Mouse (Mus musculus) neural tube, embryonic 10.5 days (tissue): ENCODE results near the gene Tbc1d2.
"Not testable (repeated sequence)": the region's sequence is repeated elsewhere in the genome, so short reads cannot be mapped to it uniquely, and the experiment has no call there.

Source experiments
- DNase-seq: peaks from one replicate; pipeline ENCODE4 v3.0.0-alpha.2; 2017; ENCODE audit warnings: low spot score; ENCODE audit errors: extremely low spot score

The Tbc1d2 gene

DNA sequence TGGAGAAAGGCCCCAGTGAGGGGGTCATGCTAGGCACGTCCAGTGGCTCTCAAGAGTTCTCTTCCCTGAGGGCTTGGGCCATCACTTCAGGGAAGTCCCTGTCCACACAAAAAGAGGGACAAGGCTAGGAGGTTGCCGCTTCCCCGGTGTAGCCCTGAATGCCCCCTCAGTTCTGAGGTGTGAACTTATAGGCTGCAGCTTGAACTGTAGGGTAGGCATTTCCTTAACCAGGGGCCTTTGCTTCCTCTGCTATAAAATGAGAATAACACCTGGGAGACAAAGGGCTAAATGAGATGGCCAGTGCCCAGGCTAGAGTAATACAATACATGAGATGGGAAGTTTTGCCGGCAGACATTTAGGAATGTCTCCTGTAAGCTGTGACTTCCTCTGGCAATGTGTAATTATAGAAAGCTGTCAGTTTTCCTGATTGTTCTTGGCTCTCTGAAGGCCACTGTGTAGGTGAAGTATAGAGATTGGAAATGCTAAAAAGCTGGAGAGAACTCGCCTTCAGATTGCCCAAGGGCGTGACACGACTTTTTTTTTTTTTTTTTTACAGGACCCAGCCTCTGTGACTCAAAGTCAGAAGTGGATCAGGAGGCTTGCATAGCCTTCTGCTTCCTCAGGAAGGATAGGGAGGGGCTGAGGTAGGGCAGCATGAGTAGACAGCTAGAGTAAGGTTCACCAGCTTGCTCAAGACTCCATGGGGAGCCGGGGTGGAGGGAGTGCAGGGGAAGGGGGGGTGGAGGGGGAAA lies 6.9 kb downstream of the Tbc1d2 start:
- DNase-seq: no peak

GRCm38 (mm10) chr4:46641283-46641682 lies 8.7 kb downstream of the Tbc1d2 start:
- no peak for DNase-seq

GRCm38 (mm10) chr4:46639866-46640265 lies 10.1 kb downstream of the Tbc1d2 start:
- DNase-seq: no peak

DNA sequence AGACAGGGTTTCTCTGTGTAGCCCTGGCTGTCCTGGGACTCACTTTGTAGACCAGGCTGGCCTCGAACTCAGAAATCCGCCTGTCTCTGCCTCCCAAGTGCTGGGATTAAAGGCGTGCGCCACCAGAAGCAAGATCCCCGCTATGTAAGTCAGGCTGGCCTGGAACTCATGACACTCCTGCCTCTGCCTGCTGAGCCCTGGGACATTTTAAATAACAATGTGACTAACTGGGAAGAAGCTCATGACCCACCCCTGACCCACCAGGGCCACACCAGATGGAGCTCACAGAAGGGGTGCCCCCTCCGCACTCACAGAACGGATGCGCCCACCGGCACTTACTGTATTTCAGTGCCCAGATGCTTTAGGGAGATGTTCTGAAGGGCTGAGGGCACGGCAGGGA lies 12.8 kb downstream of the Tbc1d2 start:
- DNase-seq: not testable (repeated sequence)

- DNase-seq: no peak
Measured at GRCm38 (mm10) chr4:46635702-46636430, 14.1 kb downstream of the Tbc1d2 start.

- no peak for DNase-seq
Measured at GRCm38 (mm10) chr4:46634881-46635280, 15.1 kb downstream of the Tbc1d2 start.

DNA sequence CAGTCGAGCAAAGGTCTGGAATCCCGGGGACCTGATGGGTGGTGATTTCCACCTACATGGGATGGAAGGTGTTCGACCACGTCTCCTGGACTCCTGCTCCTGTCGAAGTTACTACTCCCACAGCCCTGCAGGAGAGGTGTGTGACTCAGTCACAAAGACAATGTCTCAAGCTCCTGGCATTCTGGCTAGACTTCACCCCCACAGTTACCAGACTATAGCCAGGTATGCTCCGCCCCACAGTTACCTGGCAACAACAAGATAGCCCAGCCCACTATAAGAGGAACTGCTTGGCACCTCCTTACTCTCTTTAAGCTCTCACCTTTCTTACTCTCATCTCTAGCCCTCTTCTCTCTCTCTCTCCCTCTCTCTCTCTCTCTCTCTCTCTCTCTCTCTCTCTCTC lies 16.4 kb downstream of the Tbc1d2 start:
- DNase-seq: not testable (repeated sequence)

GRCm38 (mm10) chr4:46632465-46632864 lies 17.5 kb downstream of the Tbc1d2 start:
- DNase-seq: no peak

- no peak for DNase-seq
Measured at GRCm38 (mm10) chr4:46630390-46630789, 19.6 kb downstream of the Tbc1d2 start.

- DNase-seq: no peak
Measured at GRCm38 (mm10) chr4:46628873-46629272, 21.1 kb downstream of the Tbc1d2 start.

GRCm38 (mm10) chr4:46628081-46628480 lies 21.9 kb downstream of the Tbc1d2 start:
- DNase-seq: no peak

DNA sequence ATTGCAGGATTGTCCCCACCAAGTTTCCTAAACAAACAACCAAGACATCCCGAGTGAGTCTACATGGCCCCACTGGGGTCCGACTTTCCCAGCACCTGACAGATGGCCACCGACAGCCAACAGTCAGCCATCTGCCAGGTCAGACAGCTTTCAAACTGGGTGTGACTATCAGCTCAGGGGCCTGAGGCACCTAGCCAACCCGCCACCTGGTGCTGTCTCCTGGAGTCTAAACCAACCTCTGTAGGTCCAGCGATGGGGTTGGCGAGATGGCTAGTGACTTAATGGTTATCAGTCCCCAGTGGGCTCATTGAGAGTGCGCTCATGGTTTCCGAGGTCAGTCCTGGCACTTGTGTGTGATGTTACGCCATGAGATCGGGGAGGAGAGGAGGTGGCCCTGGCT lies 24.9 kb downstream of the Tbc1d2 start:
- DNase-seq: no peak

GRCm38 (mm10) chr4:46623007-46623406 lies 27.0 kb downstream of the Tbc1d2 start:
- DNase-seq: no peak

GRCm38 (mm10) chr4:46620946-46621345 lies 29.1 kb downstream of the Tbc1d2 start:
- no peak for DNase-seq

GRCm38 (mm10) chr4:46620330-46620729 lies 29.7 kb downstream of the Tbc1d2 start:
- DNase-seq: peak; percentile 51

DNA sequence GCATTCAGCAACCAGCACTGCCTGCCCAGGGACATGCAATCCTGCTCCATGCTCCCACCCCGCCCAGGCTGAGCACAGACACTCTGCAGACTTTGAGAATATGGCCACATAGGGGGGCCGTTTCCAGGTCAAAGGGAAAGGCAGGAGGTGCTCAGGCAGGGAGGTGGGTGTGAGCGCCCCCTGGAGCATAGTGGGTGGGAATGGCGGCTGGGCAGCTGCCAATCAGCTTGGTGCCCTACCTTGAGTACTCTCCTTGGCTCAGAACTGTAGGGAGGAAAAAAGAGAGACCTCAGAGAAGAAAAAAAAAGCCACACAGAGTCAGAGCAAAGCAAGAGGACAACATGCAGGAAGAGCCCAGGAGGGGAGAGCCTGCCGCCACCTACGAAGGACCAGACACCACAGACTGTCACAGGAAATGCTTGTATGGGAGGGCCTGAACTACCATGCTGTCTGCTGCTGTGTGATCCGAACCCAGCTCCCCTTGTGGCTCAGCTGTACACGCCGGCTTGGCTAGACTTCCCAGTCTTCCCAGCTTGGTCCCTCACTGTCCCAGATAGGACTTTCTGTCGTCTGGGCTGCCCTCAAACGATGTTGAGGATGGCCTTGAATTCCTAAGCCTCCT lies 31.7 kb downstream of the Tbc1d2 start:
- no peak for DNase-seq

GRCm38 (mm10) chr4:46617408-46617807 lies 32.6 kb downstream of the Tbc1d2 start:
- DNase-seq: no peak

DNA sequence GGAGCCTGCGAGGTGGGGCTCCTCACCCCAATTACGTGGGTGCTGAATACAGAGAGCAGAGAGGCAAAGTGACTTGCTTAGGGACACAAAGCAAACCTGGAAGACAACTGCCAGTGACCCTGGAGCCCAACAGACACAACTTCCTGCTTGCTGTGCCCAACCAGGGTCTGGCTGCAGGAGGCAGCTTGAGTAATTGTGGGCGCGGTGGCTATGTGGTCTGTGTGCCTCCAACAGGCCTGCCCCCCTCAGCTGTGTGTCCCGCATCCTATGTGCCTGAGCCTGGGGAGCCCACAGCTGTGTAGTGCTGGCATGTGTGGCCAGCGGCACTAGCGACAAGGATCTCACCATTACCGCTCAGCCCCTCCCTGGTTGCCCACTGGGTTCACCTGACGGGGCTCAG lies 35.4 kb downstream of the Tbc1d2 start:
- no peak for DNase-seq

DNA sequence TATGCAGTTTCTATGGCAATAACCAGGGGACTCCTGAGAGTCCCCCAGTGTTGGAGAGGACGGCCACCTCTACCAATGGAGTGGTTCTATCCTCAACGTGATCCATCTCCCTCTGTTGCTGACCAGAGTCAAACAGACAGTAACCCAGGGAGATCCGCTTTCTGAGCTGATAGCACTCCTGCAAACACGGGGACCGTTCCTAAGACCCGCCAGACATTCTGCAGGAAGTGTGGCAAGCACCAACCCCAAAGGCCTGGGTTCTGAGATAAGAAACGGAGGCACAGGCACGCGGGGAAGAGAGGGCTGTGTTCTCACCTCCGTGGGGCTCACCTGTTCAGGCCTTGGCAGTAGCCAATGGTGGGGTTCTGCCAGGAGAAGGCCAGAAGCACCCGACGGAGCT lies 36.4 kb downstream of the Tbc1d2 start:
- no peak for DNase-seq

GRCm38 (mm10) chr4:46611181-46611580 lies 38.8 kb downstream of the Tbc1d2 start:
- peak; percentile 90 for DNase-seq

DNA sequence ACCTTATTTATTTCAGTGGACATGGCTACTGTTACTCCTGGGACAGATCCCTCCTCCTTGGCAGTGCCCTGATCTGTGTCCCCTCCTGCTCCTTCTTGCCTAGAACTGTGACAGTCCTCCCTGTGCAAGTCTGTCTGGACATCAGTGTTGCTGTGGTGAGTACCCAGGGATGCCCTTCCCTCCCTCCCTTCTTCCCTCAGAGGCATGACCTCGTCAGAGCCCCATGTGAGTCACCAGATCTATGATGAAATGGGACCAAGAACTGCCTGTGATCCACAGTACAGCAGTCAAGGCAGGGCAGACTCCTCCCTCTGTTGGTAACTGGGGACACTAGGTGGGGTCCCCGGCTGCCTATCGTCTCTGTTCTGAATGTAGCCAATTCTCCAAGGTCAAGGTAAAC lies 42.4 kb downstream of the Tbc1d2 start:
- DNase-seq: no peak

DNA sequence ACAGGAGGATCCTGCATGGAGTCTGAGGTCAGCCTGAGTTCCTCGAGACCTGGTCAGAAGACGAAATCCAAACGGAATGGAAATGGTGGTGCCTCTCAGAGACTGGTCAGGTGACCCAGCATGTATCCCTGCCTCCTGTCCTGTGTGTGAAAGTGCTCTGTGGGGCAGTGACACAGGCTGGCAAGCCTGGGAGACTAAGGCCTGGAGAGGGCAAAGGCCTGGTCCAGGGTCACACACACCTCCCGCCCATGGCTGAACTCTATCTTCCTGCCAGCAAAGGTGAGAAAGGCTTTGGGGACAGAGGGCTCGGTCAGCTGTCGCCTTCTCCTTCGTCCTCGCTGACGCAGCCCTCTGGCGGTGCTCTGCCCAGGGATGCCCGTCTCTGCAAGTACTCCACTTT lies 44.6 kb downstream of the Tbc1d2 start:
- DNase-seq: no peak
